Mouse (Mus musculus) granulocyte monocyte progenitor cell, adult 5-6 weeks (primary cell): ENCODE results near the gene Dot1l. TPM values are rescaled to one million over a fixed set of nuclear protein-coding genes. Genes with fewer than 3 reads are reported as not detected.

Experiments used
- total RNA-seq, 2 experiments: library from RNA; stranded (forward) in 1 of 2; stranded (reverse) in 1 of 2; fragments of 200-712, 200-1000 nt in 1 of 2; fragments of >200 nt in 1 of 2; fragmentation: Nextera tagmentation in 1 of 2; gene quantifications; 2 replicates each; pipeline ENCODE4 v1.2.3; 2014 to 2017

Dot1l gene
- total RNA-seq, 2 experiments from 2014 or later = 13.4 to 41.6 TPM

Other genes with a start within 250 kb of the Dot1l start
- gene Atp8b3, start 216.1 kb upstream of the Dot1l start, total RNA-seq (2014; fragmentation: Nextera tagmentation) = 0.64 TPM in 1 of 2 replicates, not detected in the other
- not detected in 2 replicates for gene Atp8b3, start 216.1 kb upstream of the Dot1l start, total RNA-seq (2017)
- 43.7 and 48.2 TPM in 2 replicates for gene Rexo1, start 193.6 kb upstream of the Dot1l start, total RNA-seq (2014; fragmentation: Nextera tagmentation)
- gene Rexo1, start 193.6 kb upstream of the Dot1l start, total RNA-seq (2017) = 17.5 and 28.8 TPM in 2 replicates
- 9.3 and 10.1 TPM in 2 replicates for gene Klf16, start 177.9 kb upstream of the Dot1l start, total RNA-seq (2014; fragmentation: Nextera tagmentation)
- 2.8 and 6.8 TPM in 2 replicates for gene Klf16, start 177.9 kb upstream of the Dot1l start, total RNA-seq (2017)
- gene Abhd17a, start 164.9 kb upstream of the Dot1l start, total RNA-seq (2014; fragmentation: Nextera tagmentation) = 27.7 and 36.2 TPM in 2 replicates
- gene Abhd17a, start 164.9 kb upstream of the Dot1l start, total RNA-seq (2017) = 24.2 and 33.5 TPM in 2 replicates
- gene Scamp4, start 152.3 kb upstream of the Dot1l start, total RNA-seq (2014; fragmentation: Nextera tagmentation) = 40.5 and 72.3 TPM in 2 replicates
- gene Scamp4, start 152.3 kb upstream of the Dot1l start, total RNA-seq (2017) = 10.7 and 11.4 TPM in 2 replicates
- 0.79 TPM in 1 of 2 replicates, not detected in the other for gene Adat3, start 152.3 kb upstream of the Dot1l start, total RNA-seq (2014; fragmentation: Nextera tagmentation)
- gene Adat3, start 152.3 kb upstream of the Dot1l start, total RNA-seq (2017) = 0.34 and 0.67 TPM in 2 replicates
- gene Gm49322, start 149.2 kb upstream of the Dot1l start, total RNA-seq (2014; fragmentation: Nextera tagmentation) = 3.1 TPM in 1 of 2 replicates, not detected in the other
- 0.39 TPM in 1 of 2 replicates, not detected in the other for gene Gm49322, start 149.2 kb upstream of the Dot1l start, total RNA-seq (2017)
- 47.7 and 65.2 TPM in 2 replicates for gene Csnk1g2, start 132.4 kb upstream of the Dot1l start, total RNA-seq (2014; fragmentation: Nextera tagmentation)
- 112 and 127 TPM in 2 replicates for gene Csnk1g2, start 132.4 kb upstream of the Dot1l start, total RNA-seq (2017)
- gene Btbd2, start 98.1 kb upstream of the Dot1l start, total RNA-seq (2014; fragmentation: Nextera tagmentation) = 26.1 and 34.6 TPM in 2 replicates
- 13.3 and 34.8 TPM in 2 replicates for gene Btbd2, start 98.1 kb upstream of the Dot1l start, total RNA-seq (2017)
- 49.2 and 63.3 TPM in 2 replicates for gene Mknk2, start 77.1 kb upstream of the Dot1l start, total RNA-seq (2014; fragmentation: Nextera tagmentation)
- 37.7 and 58.0 TPM in 2 replicates for gene Mknk2, start 77.1 kb upstream of the Dot1l start, total RNA-seq (2017)
- 34.1 and 37.2 TPM in 2 replicates for gene Mob3a, start 53.2 kb upstream of the Dot1l start, total RNA-seq (2014; fragmentation: Nextera tagmentation)
- 34.2 and 59.8 TPM in 2 replicates for gene Mob3a, start 53.2 kb upstream of the Dot1l start, total RNA-seq (2017)
- gene Izumo4, start 53.0 kb upstream of the Dot1l start, total RNA-seq (2014; fragmentation: Nextera tagmentation) = 9.0 and 17.3 TPM in 2 replicates
- gene Izumo4, start 53.0 kb upstream of the Dot1l start, total RNA-seq (2017) = 7.1 and 7.8 TPM in 2 replicates
- 43.2 and 47.8 TPM in 2 replicates for gene Ap3d1, start 12.9 kb upstream of the Dot1l start, total RNA-seq (2014; fragmentation: Nextera tagmentation)
- 34.5 and 42.2 TPM in 2 replicates for gene Ap3d1, start 12.9 kb upstream of the Dot1l start, total RNA-seq (2017)
- gene Sf3a2, start 43.0 kb downstream of the Dot1l start, total RNA-seq (2014; fragmentation: Nextera tagmentation) = 88.0 and 106 TPM in 2 replicates
- 13.8 and 18.3 TPM in 2 replicates for gene Sf3a2, start 43.0 kb downstream of the Dot1l start, total RNA-seq (2017)
- gene Plekhj1, start 43.4 kb downstream of the Dot1l start, total RNA-seq (2014; fragmentation: Nextera tagmentation) = 99.1 and 108 TPM in 2 replicates
- 33.0 and 33.7 TPM in 2 replicates for gene Plekhj1, start 43.4 kb downstream of the Dot1l start, total RNA-seq (2017)
- gene Amh, start 50.0 kb downstream of the Dot1l start, total RNA-seq (2014; fragmentation: Nextera tagmentation) = not detected in 2 replicates
- 0.15 TPM in 1 of 2 replicates, not detected in the other for gene Amh, start 50.0 kb downstream of the Dot1l start, total RNA-seq (2017)
- gene Jsrp1, start 58.3 kb downstream of the Dot1l start, total RNA-seq (2014; fragmentation: Nextera tagmentation) = not detected in 2 replicates
- gene Jsrp1, start 58.3 kb downstream of the Dot1l start, total RNA-seq (2017) = not detected in 2 replicates
- gene Oaz1, start 71.5 kb downstream of the Dot1l start, total RNA-seq (2014; fragmentation: Nextera tagmentation) = 1,332 and 1,363 TPM in 2 replicates
- 324 and 374 TPM in 2 replicates for gene Oaz1, start 71.5 kb downstream of the Dot1l start, total RNA-seq (2017)
- 0.21 TPM in 1 of 2 replicates, not detected in the other for gene Lingo3, start 88.8 kb downstream of the Dot1l start, total RNA-seq (2014; fragmentation: Nextera tagmentation)
- gene Lingo3, start 88.8 kb downstream of the Dot1l start, total RNA-seq (2017) = 0.15 TPM in 1 of 2 replicates, not detected in the other
- gene Lsm7, start 100.0 kb downstream of the Dot1l start, total RNA-seq (2014; fragmentation: Nextera tagmentation) = 207 and 210 TPM in 2 replicates
- 378 and 439 TPM in 2 replicates for gene Lsm7, start 100.0 kb downstream of the Dot1l start, total RNA-seq (2017)
- 15.2 and 20.9 TPM in 2 replicates for gene Sppl2b, start 100.1 kb downstream of the Dot1l start, total RNA-seq (2014; fragmentation: Nextera tagmentation)
- gene Sppl2b, start 100.1 kb downstream of the Dot1l start, total RNA-seq (2017) = 12.2 and 14.1 TPM in 2 replicates
- not detected in 2 replicates for gene Tmprss9, start 116.6 kb downstream of the Dot1l start, total RNA-seq (2014; fragmentation: Nextera tagmentation)
- not detected in 2 replicates for gene Tmprss9, start 116.6 kb downstream of the Dot1l start, total RNA-seq (2017)
- gene Timm13, start 145.8 kb downstream of the Dot1l start, total RNA-seq (2014; fragmentation: Nextera tagmentation) = 145 and 158 TPM in 2 replicates
- gene Timm13, start 145.8 kb downstream of the Dot1l start, total RNA-seq (2017) = 38.2 and 50.4 TPM in 2 replicates
- 24.9 and 35.1 TPM in 2 replicates for gene Lmnb2, start 163.0 kb downstream of the Dot1l start, total RNA-seq (2014; fragmentation: Nextera tagmentation)
- 56.2 and 62.8 TPM in 2 replicates for gene Lmnb2, start 163.0 kb downstream of the Dot1l start, total RNA-seq (2017)
- 20.1 and 21.5 TPM in 2 replicates for gene Gadd45b, start 174.9 kb downstream of the Dot1l start, total RNA-seq (2014; fragmentation: Nextera tagmentation)
- gene Gadd45b, start 174.9 kb downstream of the Dot1l start, total RNA-seq (2017) = 25.6 and 27.6 TPM in 2 replicates